Mouse (Mus musculus) cortical plate, adult 2 months (tissue): ENCODE measurements at regions not wholly inside any gene's neighbourhood (a gene's known extent, or its start where the extent isn't known, plus 50 kb on each side); places are given as distances from the start of the nearest gene placed in this dataset.
"Not testable (repeated sequence)": the region's sequence is repeated elsewhere in the genome, so short reads cannot be mapped to it uniquely, and the experiment has no call there.

Source experiments
- CTCF ChIP-seq: fragments of 200-500 bp; IDR thresholded peaks from 2 replicates; pipeline ENCODE4 v1.5.1; 2011; ENCODE audit warnings: mild to moderate bottlenecking, control low read depth, low read length; ENCODE audit not compliant: insufficient read depth; ENCODE audit errors: extremely low read depth
- POLR2A ChIP-seq: fragments of 200-500 bp; IDR thresholded peaks from 2 replicates; pipeline ENCODE4 v1.6.1; 2011; ENCODE audit warnings: mild to moderate bottlenecking, low read length, control low read depth; ENCODE audit not compliant: insufficient read depth; ENCODE audit errors: extremely low read depth

DNA sequence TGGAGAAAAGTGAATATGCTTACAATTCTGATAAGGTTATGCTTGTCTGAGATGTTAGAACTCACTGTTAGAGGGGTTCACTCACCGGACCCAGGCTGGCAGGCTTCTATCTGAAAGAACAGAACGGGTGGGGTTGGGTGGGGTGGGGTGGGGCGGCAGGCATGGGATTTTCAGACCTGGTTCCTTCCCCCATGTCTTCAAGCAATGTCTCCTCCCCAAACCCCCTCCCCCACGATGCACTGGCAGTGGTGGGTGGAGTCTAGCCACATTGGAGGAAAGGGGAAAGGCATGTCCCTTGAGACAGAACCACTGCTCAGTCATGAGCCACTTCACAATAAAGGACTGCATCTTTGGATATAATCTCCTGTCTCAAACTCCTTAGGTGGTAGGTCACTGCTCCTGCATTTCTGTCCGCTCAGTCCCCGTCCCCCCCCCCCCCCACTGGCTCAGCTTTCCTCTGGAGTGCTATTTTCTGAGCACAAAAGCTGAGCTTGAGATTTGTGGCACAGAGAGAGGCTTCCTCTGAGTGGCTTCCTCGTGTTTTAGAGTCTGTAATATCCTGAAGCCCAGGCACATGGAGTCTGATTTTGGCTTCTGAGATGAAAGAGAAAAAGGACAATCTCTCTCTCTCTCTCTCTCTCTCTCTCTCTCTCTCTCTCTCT is 100.6 kb downstream of the Raet1d start:
- not testable (repeated sequence) for TF ChIP-seq CTCF, POLR2A
